In genomic region chr1:77820101-77820500, GRCm38 (mm10) we compare ENCODE assay signal across 32 mouse cellular contexts.
"Had no signal": no experiment of that assay in that cellular context is flagged by ENCODE, and none has a peak within 500 bp of the region (broad histone marks: within the 10 kb centered on the region; RNA-seq: fewer than 3 reads in every experiment).

No protein-coding gene starts in this region.

- H3K4me3 ChIP-seq: limb, embryonic 10.5 days; limb, embryonic 12.5 days; limb, embryonic 13.5 days; limb, embryonic 15.5 days; liver, embryonic 12.5 days; liver, embryonic 13.5 days; liver, embryonic 15.5 days; lung, embryonic 15.5 days; megakaryocyte, embryonic 14.5 days; midbrain, embryonic 10.5 days; midbrain, embryonic 12.5 days; midbrain, embryonic 13.5 days; midbrain, embryonic 15.5 days; myocyte; neural tube, embryonic 12.5 days had no signal

- DNase-seq: left cerebral cortex, postnatal 4 days; liver; liver, embryonic 13.5 days; liver, postnatal 0 days; lung, adult 18-20 months; lung, adult 2 months; lung, embryonic 14.5 days; lung, postnatal 10 days; lung, postnatal 14 days; lung, postnatal 36 days; lung, postnatal 4 days; midbrain, embryonic 14.5 days had no signal

- H3K27me3 ChIP-seq: limb, embryonic 12.5 days; limb, embryonic 13.5 days; limb, embryonic 15.5 days; liver, embryonic 12.5 days; liver, embryonic 13.5 days; liver, embryonic 15.5 days; lung, embryonic 15.5 days; megakaryocyte, embryonic 14.5 days; midbrain, embryonic 12.5 days; midbrain, embryonic 13.5 days; midbrain, embryonic 15.5 days; neural tube, embryonic 12.5 days had no signal

- ATAC-seq: liver, embryonic 12.5 days; liver, postnatal 0 days; lung, postnatal 0 days; midbrain, embryonic 13.5 days; midbrain, embryonic 15.5 days; midbrain, embryonic 16.5 days had no signal

- H3K36me3 ChIP-seq: limb, embryonic 10.5 days; limb, embryonic 12.5 days; limb, embryonic 13.5 days; limb, embryonic 15.5 days; liver, embryonic 12.5 days; liver, embryonic 13.5 days; liver, embryonic 15.5 days; lung, embryonic 15.5 days; midbrain, embryonic 10.5 days; midbrain, embryonic 12.5 days; midbrain, embryonic 13.5 days; midbrain, embryonic 15.5 days; neural tube, embryonic 12.5 days had no signal

- H3K9ac ChIP-seq: limb, embryonic 12.5 days; limb, embryonic 13.5 days; limb, embryonic 15.5 days; liver, embryonic 12.5 days; liver, embryonic 13.5 days; liver, embryonic 14.5 days; liver, embryonic 15.5 days; liver, postnatal 0 days; lung, embryonic 14.5 days; lung, embryonic 15.5 days; midbrain, embryonic 12.5 days; midbrain, embryonic 13.5 days; midbrain, embryonic 15.5 days; neural tube, embryonic 12.5 days had no signal

- H3K4me1 ChIP-seq: liver, embryonic 12.5 days; liver, embryonic 13.5 days; liver, embryonic 15.5 days; megakaryocyte, embryonic 14.5 days had no signal

- H3K9me3 ChIP-seq: limb, embryonic 10.5 days; limb, embryonic 12.5 days; limb, embryonic 13.5 days; limb, embryonic 15.5 days; liver, embryonic 12.5 days; liver, embryonic 13.5 days; liver, embryonic 15.5 days; lung, embryonic 15.5 days; midbrain, embryonic 10.5 days; midbrain, embryonic 12.5 days; midbrain, embryonic 13.5 days; midbrain, embryonic 15.5 days; neural tube, embryonic 12.5 days had no signal

- H3K27ac ChIP-seq: limb, embryonic 10.5 days; limb, embryonic 12.5 days; limb, embryonic 13.5 days; limb, embryonic 15.5 days; liver, embryonic 12.5 days; liver, embryonic 13.5 days; liver, embryonic 14.5 days; liver, embryonic 15.5 days; lung, embryonic 15.5 days; macrophage; midbrain, embryonic 10.5 days; midbrain, embryonic 12.5 days; midbrain, embryonic 13.5 days; midbrain, embryonic 15.5 days; neural tube, embryonic 12.5 days had no signal

- H3K4me2 ChIP-seq: limb, embryonic 12.5 days; limb, embryonic 13.5 days; limb, embryonic 15.5 days; liver, embryonic 11.5 days; liver, embryonic 12.5 days; liver, embryonic 13.5 days; liver, embryonic 15.5 days; lung, embryonic 14.5 days; lung, embryonic 15.5 days; midbrain, embryonic 11.5 days; midbrain, embryonic 12.5 days; midbrain, embryonic 13.5 days; midbrain, embryonic 15.5 days; neural tube, embryonic 12.5 days had no signal
